Mouse (Mus musculus): ENCODE results near the gene Add3. TPM values are rescaled to one million over a fixed set of nuclear protein-coding genes. Genes with fewer than 3 reads are reported as not detected.

The Add3 gene
- total and polyA plus RNA-seq, 3 experiments = 14.0 to 52.9 TPM; not detected in 1

GRCm38 (mm10) chr19:53170651-53171050 lies 30.4 kb downstream of the Add3 start:
- no peaks in the 10 kb centered on the region for H3K9me3 ChIP-seq (replicated peaks; ENCODE audit: insufficient read depth, low read length)
- H3K4me1 ChIP-seq (ENCODE audit: control insufficient read depth in 1 of 2, insufficient read depth in 2 of 2, low read length in 2 of 2) = no peaks in the 10 kb centered on the region

GRCm38 (mm10) chr19:53174034-53174433 lies 33.8 kb downstream of the Add3 start:
- Histone ChIP-seq H3K79me2 (ENCODE audit: control insufficient read depth, insufficient read depth, low read length, poor library complexity) (no peaks in the 10 kb centered on the region), H3K27ac (ENCODE audit: control insufficient read depth, low read depth, low read length) (no peak overlapping the region), H3K9me3 (replicated peaks; ENCODE audit: insufficient read depth, low read length) (no peaks in the 10 kb centered on the region), H3K27me3 (ENCODE audit: control insufficient read depth in 1 of 2, insufficient read depth in 2 of 2, low read length in 2 of 2) (no peaks in the 10 kb centered on the region), H3K36me3 (ENCODE audit: control insufficient read depth in 1 of 2, insufficient read depth in 2 of 2, low read length in 2 of 2) (no peaks in the 10 kb centered on the region), H3K4me3 (ENCODE audit: control insufficient read depth in 1 of 2, insufficient read depth in 1 of 2, low read depth in 2 of 2, low read length in 2 of 2) (no peak overlapping the region), H3K9ac (ENCODE audit: control insufficient read depth, low read depth, low read length, poor library complexity, severe bottlenecking) (no peak overlapping the region), H3K4me1 (ENCODE audit: control insufficient read depth in 1 of 2, insufficient read depth in 2 of 2, low read length in 2 of 2) (no peaks in the 10 kb centered on the region)
- no peak for TF ChIP-seq USF2 (IDR thresholded peaks at IDR 0.05; ENCODE audit: borderline replicate concordance in 1 of 2, insufficient read depth in 1 of 2, low read depth in 1 of 2, low read length in 2 of 2)
- DNase-seq (ENCODE audit: low read depth, low spot score) = no peak

More at GRCm38 (mm10) chr19:53170651-53171050, 30.4 kb downstream of the Add3 start:
- H3K79me2 ChIP-seq (ENCODE audit: control insufficient read depth, insufficient read depth, low read length, poor library complexity) = no peaks in the 10 kb centered on the region
- no peak overlapping the region for H3K27ac ChIP-seq (ENCODE audit: control insufficient read depth, low read depth, low read length)
- H3K9ac ChIP-seq (ENCODE audit: control insufficient read depth, low read depth, low read length, poor library complexity, severe bottlenecking) = no peak overlapping the region
- DNase-seq (ENCODE audit: low read depth, low spot score) = no peak
- H3K36me3 ChIP-seq (ENCODE audit: control insufficient read depth in 1 of 2, insufficient read depth in 2 of 2, low read length in 2 of 2) = no peaks in the 10 kb centered on the region
- H3K27me3 ChIP-seq (ENCODE audit: control insufficient read depth in 1 of 2, insufficient read depth in 2 of 2, low read length in 2 of 2) = no peaks in the 10 kb centered on the region
- H3K4me3 ChIP-seq (ENCODE audit: control insufficient read depth in 1 of 2, insufficient read depth in 1 of 2, low read depth in 2 of 2, low read length in 2 of 2) = no peak overlapping the region
- TF ChIP-seq MAZ (IDR thresholded peaks at IDR 0.05; ENCODE audit: low read depth, low read length) = no peak
- no peak for TF ChIP-seq MEF2A (IDR thresholded peaks at IDR 0.05; ENCODE audit: extremely low read depth, insufficient replicate concordance, low read depth, low read length, poor library complexity, severe bottlenecking)
- TF ChIP-seq ZNF384 (IDR thresholded peaks at IDR 0.05; ENCODE audit: low read depth, low read length) = no peak
- no peak for TF ChIP-seq ETS1 (IDR thresholded peaks at IDR 0.05; ENCODE audit: low read depth, low read length)
- no peak for TF ChIP-seq E2F4 (IDR thresholded peaks at IDR 0.05; ENCODE audit: borderline replicate concordance, low read depth, low read length)
- no peak for TF ChIP-seq POLR2A (IDR thresholded peaks at IDR 0.05; ENCODE audit: control insufficient read depth in 1 of 2, insufficient read depth in 1 of 2, low read depth in 1 of 2, low read length in 2 of 2, poor library complexity in 1 of 2)
- no peak for TF ChIP-seq TBP (IDR thresholded peaks at IDR 0.05; ENCODE audit: low read depth, low read length)
- no peak for TF ChIP-seq CHD1 (IDR thresholded peaks at IDR 0.05; ENCODE audit: low read depth, low read length)
- TF ChIP-seq ELF1 (IDR thresholded peaks at IDR 0.05; ENCODE audit: low read depth, low read length) = no peak
- TF ChIP-seq ZMIZ1 (IDR thresholded peaks at IDR 0.05; ENCODE audit: low read depth, low read length) = no peak
- no peak for TF ChIP-seq TAL1 (IDR thresholded peaks at IDR 0.05; ENCODE audit: low read length)
- TF ChIP-seq NELFE (IDR thresholded peaks at IDR 0.05; ENCODE audit: low read depth, low read length) = no peak
- TF ChIP-seq GATA1 (IDR thresholded peaks at IDR 0.05; ENCODE audit: low read depth, low read length) = no peak
- TF ChIP-seq ZC3H11A (IDR thresholded peaks at IDR 0.05; ENCODE audit: low read depth, low read length) = no peak
- no peak for TF ChIP-seq HCFC1 (IDR thresholded peaks at IDR 0.05; ENCODE audit: low read depth, low read length)
- no peak for TF ChIP-seq MYB (IDR thresholded peaks at IDR 0.05; ENCODE audit: low read depth, low read length)
- TF ChIP-seq RCOR1 (IDR thresholded peaks at IDR 0.05; ENCODE audit: low read depth, low read length) = no peak
